ENCODE assay signal across 13 mouse cellular contexts in genomic region chr5:120568964-120569363, GRCm38 (mm10). TPM values are rescaled to one million over a fixed set of nuclear protein-coding genes. Genes with fewer than 3 reads are reported as not detected.
DNase-seq lines count a peak whose midpoint lies in the region; ATAC-seq and TF ChIP-seq lines count a peak whose summit lies in the region.
"Had no signal": no experiment of that assay in that cellular context is flagged by ENCODE, and none has a peak within 500 bp of the region (broad histone marks: within the 10 kb centered on the region; RNA-seq: fewer than 3 reads in every experiment).

No protein-coding gene starts in this region.

- H3K27me3 ChIP-seq in heart, embryonic 10.5 days (ENCODE audit: insufficient read depth, poor library complexity, severe bottlenecking): 0 out of 2 replicates have a peak, but pooled peaks cover 6% of the 10 kb centered on the region
- no peaks in the 10 kb centered on the region for H3K27me3 ChIP-seq in heart, adult 2 months (ENCODE audit: control insufficient read depth, insufficient read depth, low read length)
- H3K27me3 ChIP-seq in embryonic facial prominence, embryonic 14.5 days (replicated peaks; ENCODE audit: control insufficient read depth, insufficient read depth, low read length): no peaks in the 10 kb centered on the region
- H3K27me3 ChIP-seq in hindbrain, embryonic 16.5 days (replicated peaks; ENCODE audit: control insufficient read depth, insufficient read depth, low read length): no peaks in the 10 kb centered on the region
- no peaks in the 10 kb centered on the region for H3K27me3 ChIP-seq in midbrain, embryonic 16.5 days (ENCODE audit: control insufficient read depth, insufficient read depth, low read depth, low read length)
- H3K27me3 ChIP-seq: midbrain, embryonic 12.5 days had no signal

- H3K9ac ChIP-seq in heart, adult 2 months (ENCODE audit: low read depth, low read length): no peak overlapping the region
- no peak overlapping the region for H3K9ac ChIP-seq in embryonic facial prominence, embryonic 14.5 days (ENCODE audit: low read depth, low read length)
- H3K9ac ChIP-seq in hindbrain, embryonic 16.5 days (ENCODE audit: low read depth, low read length): no peak overlapping the region
- no peak overlapping the region for H3K9ac ChIP-seq in midbrain, embryonic 16.5 days (ENCODE audit: low read depth, low read length)
- H3K9ac ChIP-seq: liver, postnatal 0 days; midbrain, embryonic 12.5 days had no signal

- H3K4me3 ChIP-seq in heart, embryonic 10.5 days: no peak overlapping the region
- no peak overlapping the region for H3K4me3 ChIP-seq in heart, adult 2 months
- H3K4me3 ChIP-seq in embryonic facial prominence, embryonic 14.5 days (ENCODE audit: low read depth, low read length): no peak overlapping the region
- H3K4me3 ChIP-seq in hindbrain, embryonic 16.5 days (ENCODE audit: low read length): no peak overlapping the region
- no peak overlapping the region for H3K4me3 ChIP-seq in midbrain, embryonic 16.5 days (ENCODE audit: low read depth, low read length)
- H3K4me3 ChIP-seq: midbrain, embryonic 12.5 days had no signal

- no peaks in the 10 kb centered on the region for H3K79me2 ChIP-seq in heart, adult 2 months (replicated peaks; ENCODE audit: control insufficient read depth, insufficient read depth, low read length)

- TF ChIP-seq POLR2A in heart, adult 2 months (IDR thresholded peaks at IDR 0.05; ENCODE audit: insufficient read depth, low read depth, low read length): no peak

- no peaks in the 10 kb centered on the region for H3K36me3 ChIP-seq in heart, embryonic 10.5 days
- no peaks in the 10 kb centered on the region; the same call in none of the 2 replicates for H3K36me3 ChIP-seq in heart, adult 2 months (ENCODE audit: control insufficient read depth, insufficient read depth, low read length)
- H3K36me3 ChIP-seq in embryonic facial prominence, embryonic 14.5 days (ENCODE audit: control insufficient read depth, insufficient read depth, low read length): no peaks in the 10 kb centered on the region
- no peaks in the 10 kb centered on the region for H3K36me3 ChIP-seq in hindbrain, embryonic 16.5 days (ENCODE audit: control insufficient read depth, insufficient read depth, low read length)
- no peaks in the 10 kb centered on the region for H3K36me3 ChIP-seq in midbrain, embryonic 16.5 days (ENCODE audit: control insufficient read depth, insufficient read depth, low read length)
- H3K36me3 ChIP-seq: midbrain, embryonic 12.5 days had no signal

- DNase-seq in heart, embryonic 10.5 days (ENCODE audit: low spot score): no peak
- no peak for DNase-seq in heart, adult 2 months
- no peak for DNase-seq in embryonic facial prominence, embryonic 14.5 days (ENCODE audit: low spot score)
- no peak for DNase-seq in ovary, adult 18-20 months (ENCODE audit: low spot score)
- DNase-seq in urinary bladder, adult 18-20 months (ENCODE audit: low spot score in 2 of 2): no peak
- DNase-seq: cerebellum, adult 8-10 months; kidney, adult 11 months; layer of hippocampus, adult 9-11 months; liver, postnatal 0 days had no signal

- no peak for TF ChIP-seq EP300 in heart, adult 2 months (IDR thresholded peaks at IDR 0.05; ENCODE audit: insufficient read depth, low read depth, low read length)

- TF ChIP-seq CTCF in heart, adult 2 months (IDR thresholded peaks at IDR 0.05): no peak

- H3K4me1 ChIP-seq in heart, embryonic 10.5 days: peaks cover 78% of the 10 kb centered on the region
- H3K4me1 ChIP-seq in heart, adult 2 months (ENCODE audit: control insufficient read depth, insufficient read depth, low read length): peaks cover 38% of the 10 kb centered on the region
- H3K4me1 ChIP-seq in embryonic facial prominence, embryonic 14.5 days (ENCODE audit: control insufficient read depth, insufficient read depth, low read length): peaks cover 66% of the 10 kb centered on the region
- H3K4me1 ChIP-seq in hindbrain, embryonic 16.5 days (ENCODE audit: control insufficient read depth, insufficient read depth, low read depth, low read length): peaks cover 71% of the 10 kb centered on the region
- H3K4me1 ChIP-seq in midbrain, embryonic 16.5 days (ENCODE audit: control insufficient read depth, insufficient read depth, low read length): peaks cover 51% of the 10 kb centered on the region

- WGBS in heart, embryonic 10.5 days: 63% methylated on average over 4 of the region's 4 CpGs
- 59% methylated on average over 4 of the region's 4 CpGs for WGBS in heart, adult 2 months
- 77% methylated on average over 3 of the region's 4 CpGs for WGBS in embryonic facial prominence, embryonic 14.5 days
- WGBS in hindbrain, embryonic 16.5 days: 78% methylated on average over 4 of the region's 4 CpGs
- WGBS in midbrain, embryonic 16.5 days: 90% methylated on average over 4 of the region's 4 CpGs

- H3K4me2 ChIP-seq in embryonic facial prominence, embryonic 14.5 days (ENCODE audit: low read depth, low read length): 0 out of 2 replicates have a peak overlapping the region, but pooled peaks have one; percentile 25
- H3K4me2 ChIP-seq in hindbrain, embryonic 16.5 days (ENCODE audit: low read length): no peak overlapping the region
- no peak overlapping the region for H3K4me2 ChIP-seq in midbrain, embryonic 16.5 days (ENCODE audit: low read length)
- H3K4me2 ChIP-seq: midbrain, embryonic 12.5 days had no signal

- no peak for ATAC-seq in embryonic facial prominence, embryonic 14.5 days (ENCODE audit: low read depth)
- ATAC-seq in hindbrain, embryonic 16.5 days: no peak
- ATAC-seq in midbrain, embryonic 16.5 days: no peak
- no peak for ATAC-seq in monocyte, adult 5-6 weeks (replicated peaks; ENCODE audit: insufficient number of reproducible peaks, low FRiP score, low TSS enrichment, poor library complexity, severe bottlenecking)
- ATAC-seq: liver, postnatal 0 days had no signal

- intact Hi-C loops in heart, adult 2 months (cut with DNase I): no loop called here

- peak overlapping the region; percentile 82; the same call in 1 of the 2 replicates for H3K27ac ChIP-seq in heart, embryonic 10.5 days
- no peak overlapping the region for H3K27ac ChIP-seq in heart, adult 2 months
- H3K27ac ChIP-seq in embryonic facial prominence, embryonic 14.5 days (replicated peaks; ENCODE audit: low read depth, low read length): peak overlapping the region; percentile 92; the same call in 1 of the 2 replicates
- peak overlapping the region; percentile 90 for H3K27ac ChIP-seq in hindbrain, embryonic 16.5 days (ENCODE audit: low read depth, low read length)
- peak overlapping the region; percentile 81 for H3K27ac ChIP-seq in midbrain, embryonic 16.5 days (ENCODE audit: low read length)

- H3K9me3 ChIP-seq in heart, embryonic 10.5 days: no peaks in the 10 kb centered on the region
- H3K9me3 ChIP-seq in embryonic facial prominence, embryonic 14.5 days (ENCODE audit: control insufficient read depth, low read length): no peaks in the 10 kb centered on the region
- no peaks in the 10 kb centered on the region for H3K9me3 ChIP-seq in hindbrain, embryonic 16.5 days (ENCODE audit: control insufficient read depth, low read length)
- H3K9me3 ChIP-seq in midbrain, embryonic 16.5 days (replicated peaks; ENCODE audit: control insufficient read depth, low read length, poor library complexity, severe bottlenecking): no peaks in the 10 kb centered on the region
- H3K9me3 ChIP-seq: midbrain, embryonic 12.5 days had no signal

RNA-seq across cellular contexts. Expression of gene Tpcn1, which starts 19.5 kb away (rescaled TPM):
- 13.0 and 21.7 TPM in 2 replicates for polyA plus RNA-seq in heart, embryonic 10.5 days (2016; fragmentation: Nextera tagmentation; extraction: Ambion mirVana)
- 10 to 100 TPM; 30.7 to 35.1 TPM for total RNA-seq in heart, adult 2 months (2021)
- 53.7 and 59.7 TPM in 2 replicates for polyA plus RNA-seq in heart, adult 2 months (2012; rRNA removed)
- polyA plus RNA-seq in embryonic facial prominence, embryonic 14.5 days (2014; fragmentation: Nextera tagmentation; extraction: Ambion mirVana): 24.8 and 26.7 TPM in 2 replicates
- 15.1 and 17.4 TPM in 2 replicates for polyA plus RNA-seq in hindbrain, embryonic 16.5 days (2015; fragmentation: Nextera tagmentation; extraction: Ambion mirVana)
- polyA plus RNA-seq in midbrain, embryonic 16.5 days (2015; fragmentation: Nextera tagmentation; extraction: Ambion mirVana): 13.1 and 13.5 TPM in 2 replicates
- total RNA-seq in monocyte, adult 5-6 weeks (2017): 8.1 to 8.8 TPM (median 8.5 TPM) in 3 replicates

RNA-seq across cellular contexts. Expression of gene Iqcd, which starts 19.9 kb away (rescaled TPM):
- 0.15 and 0.24 TPM in 2 replicates for polyA plus RNA-seq in heart, embryonic 10.5 days (2016; fragmentation: Nextera tagmentation; extraction: Ambion mirVana)
- total RNA-seq in heart, adult 2 months (2021): not detected
- 0.14 and 0.20 TPM in 2 replicates for polyA plus RNA-seq in heart, adult 2 months (2012; rRNA removed)
- polyA plus RNA-seq in embryonic facial prominence, embryonic 14.5 days (2014; fragmentation: Nextera tagmentation; extraction: Ambion mirVana): 0.60 and 1.7 TPM in 2 replicates
- 2.0 and 2.4 TPM in 2 replicates for polyA plus RNA-seq in hindbrain, embryonic 16.5 days (2015; fragmentation: Nextera tagmentation; extraction: Ambion mirVana)
- polyA plus RNA-seq in midbrain, embryonic 16.5 days (2015; fragmentation: Nextera tagmentation; extraction: Ambion mirVana): 2.0 and 2.1 TPM in 2 replicates
- total RNA-seq in monocyte, adult 5-6 weeks (2017): 0.57 TPM in 1 of 3 replicates, not detected in the others

RNA-seq across cellular contexts. Expression of gene Rita1, which starts 43.4 kb away (rescaled TPM):
- 11.0 and 11.2 TPM in 2 replicates for polyA plus RNA-seq in heart, embryonic 10.5 days (2016; fragmentation: Nextera tagmentation; extraction: Ambion mirVana)
- 10 to 100 TPM; 14.2 to 16.0 TPM for total RNA-seq in heart, adult 2 months (2021)
- polyA plus RNA-seq in heart, adult 2 months (2012; rRNA removed): 15.3 and 21.7 TPM in 2 replicates
- polyA plus RNA-seq in embryonic facial prominence, embryonic 14.5 days (2014; fragmentation: Nextera tagmentation; extraction: Ambion mirVana): 9.9 and 11.4 TPM in 2 replicates
- polyA plus RNA-seq in hindbrain, embryonic 16.5 days (2015; fragmentation: Nextera tagmentation; extraction: Ambion mirVana): 29.3 and 33.7 TPM in 2 replicates
- 27.2 and 33.1 TPM in 2 replicates for polyA plus RNA-seq in midbrain, embryonic 16.5 days (2015; fragmentation: Nextera tagmentation; extraction: Ambion mirVana)
- 0.43 to 4.0 TPM (median 1.1 TPM) in 3 replicates for total RNA-seq in monocyte, adult 5-6 weeks (2017)

RNA-seq across cellular contexts. Expression of gene Ddx54, which starts 43.6 kb away (rescaled TPM):
- 47.1 and 49.4 TPM in 2 replicates for polyA plus RNA-seq in heart, embryonic 10.5 days (2016; fragmentation: Nextera tagmentation; extraction: Ambion mirVana)
- 10 to 100 TPM; 21.4 to 22.5 TPM for total RNA-seq in heart, adult 2 months (2021)
- polyA plus RNA-seq in heart, adult 2 months (2012; rRNA removed): 16.2 and 18.2 TPM in 2 replicates
- 28.2 and 36.4 TPM in 2 replicates for polyA plus RNA-seq in embryonic facial prominence, embryonic 14.5 days (2014; fragmentation: Nextera tagmentation; extraction: Ambion mirVana)
- polyA plus RNA-seq in hindbrain, embryonic 16.5 days (2015; fragmentation: Nextera tagmentation; extraction: Ambion mirVana): 38.4 and 42.0 TPM in 2 replicates
- 38.7 and 39.9 TPM in 2 replicates for polyA plus RNA-seq in midbrain, embryonic 16.5 days (2015; fragmentation: Nextera tagmentation; extraction: Ambion mirVana)
- 42.2 to 59.5 TPM (median 55.9 TPM) in 3 replicates for total RNA-seq in monocyte, adult 5-6 weeks (2017)

RNA-seq across cellular contexts. Expression of gene Slc8b1, which starts 58.0 kb away (rescaled TPM):
- polyA plus RNA-seq in heart, embryonic 10.5 days (2016; fragmentation: Nextera tagmentation; extraction: Ambion mirVana): 4.2 and 5.9 TPM in 2 replicates
- total RNA-seq in heart, adult 2 months (2021): 10 to 100 TPM; 10.0 to 12.2 TPM
- polyA plus RNA-seq in heart, adult 2 months (2012; rRNA removed): 13.2 and 16.5 TPM in 2 replicates
- 3.5 and 5.7 TPM in 2 replicates for polyA plus RNA-seq in embryonic facial prominence, embryonic 14.5 days (2014; fragmentation: Nextera tagmentation; extraction: Ambion mirVana)
- 2.3 and 2.7 TPM in 2 replicates for polyA plus RNA-seq in hindbrain, embryonic 16.5 days (2015; fragmentation: Nextera tagmentation; extraction: Ambion mirVana)
- polyA plus RNA-seq in midbrain, embryonic 16.5 days (2015; fragmentation: Nextera tagmentation; extraction: Ambion mirVana): 2.0 and 2.3 TPM in 2 replicates
- total RNA-seq in monocyte, adult 5-6 weeks (2017): 72.9 to 104 TPM (median 90.4 TPM) in 3 replicates
